Mouse (Mus musculus) neural tube, embryonic 11.5 days (tissue): Measurements from ENCODE around the gene Abhd6. TPM values are rescaled to one million over a fixed set of nuclear protein-coding genes. Genes with fewer than 3 reads are reported as not detected.

Source experiments
- ATAC-seq: fragments of 200-750 bp; cut with Nextera tagmentation; 2 replicates; pipeline ENCODE4 v1.8.0; 2017; ENCODE audit warnings: moderate number of reproducible peaks, mild to moderate bottlenecking, moderate TSS enrichment, moderate library complexity; ENCODE audit not compliant: insufficient read depth, low FRiP score, low TSS enrichment
- DNase-seq: peaks from one replicate; pipeline ENCODE4 v3.0.0-alpha.2; 2015; ENCODE audit warnings: low spot score
- H3K27ac ChIP-seq: fragments of 300-500 bp; sonication (generic); 2 replicates; pipeline ENCODE4 v1.5.1; 2014; ENCODE audit warnings: low read depth, mild to moderate bottlenecking, low read length
- H3K27me3 ChIP-seq: fragments of 300-500 bp; sonication (generic); 2 replicates; pipeline ENCODE4 v1.6.1; 2014; ENCODE audit warnings: mild to moderate bottlenecking, low read length, mixed read lengths; ENCODE audit not compliant: control insufficient read depth, insufficient read depth
- H3K36me3 ChIP-seq: fragments of 300-500 bp; sonication (generic); 2 replicates; pipeline ENCODE4 v1.6.1; 2014; ENCODE audit warnings: mild to moderate bottlenecking, low read length, moderate library complexity, mixed read lengths; ENCODE audit not compliant: control insufficient read depth, insufficient read depth
- H3K4me1 ChIP-seq: fragments of 300-500 bp; sonication (generic); 2 replicates; pipeline ENCODE4 v1.6.1; 2014; ENCODE audit warnings: low read length, mixed read lengths; ENCODE audit not compliant: control insufficient read depth, insufficient read depth
- H3K4me2 ChIP-seq: fragments of 300-500 bp; sonication (generic); 2 replicates; pipeline ENCODE4 v1.6.1; 2014; ENCODE audit warnings: low read depth, mild to moderate bottlenecking, moderate library complexity
- H3K4me3 ChIP-seq: fragments of 300-500 bp; sonication (generic); 2 replicates; pipeline ENCODE4 v1.5.1; 2014; ENCODE audit warnings: low read depth, low read length
- H3K9ac ChIP-seq: fragments of 300-500 bp; sonication (generic); 2 replicates; pipeline ENCODE4 v1.6.1; 2014; ENCODE audit warnings: mild to moderate bottlenecking, low read length
- H3K9me3 ChIP-seq: fragments of 300-500 bp; sonication (generic); 2 replicates; pipeline ENCODE4 v1.6.1; 2016; ENCODE audit warnings: low read length; ENCODE audit not compliant: control insufficient read depth
- whole genome bisulfite sequencing: fragments of 180-500 bp; shearing (Covaris S2); extraction: QIAGEN DNeasy Blood & Tissue Kit; methylation state at CpG from one replicate; pipeline ENCODE4 v1.1.7; 2014; 5-methylcytosine and 5-hydroxymethylcytosine counted together
- polyA plus RNA-seq: library from polyadenylated mRNA; unstranded; fragments of >200 nt; fragmentation: Nextera tagmentation; extraction: Ambion mirVana; gene quantifications from 2 replicates; pipeline ENCODE4 v1.2.1, GENCODE M21; 2014

Abhd6 gene
- polyA plus RNA-seq, 1 experiment from 2014 or later: 17.5 TPM

DNA sequence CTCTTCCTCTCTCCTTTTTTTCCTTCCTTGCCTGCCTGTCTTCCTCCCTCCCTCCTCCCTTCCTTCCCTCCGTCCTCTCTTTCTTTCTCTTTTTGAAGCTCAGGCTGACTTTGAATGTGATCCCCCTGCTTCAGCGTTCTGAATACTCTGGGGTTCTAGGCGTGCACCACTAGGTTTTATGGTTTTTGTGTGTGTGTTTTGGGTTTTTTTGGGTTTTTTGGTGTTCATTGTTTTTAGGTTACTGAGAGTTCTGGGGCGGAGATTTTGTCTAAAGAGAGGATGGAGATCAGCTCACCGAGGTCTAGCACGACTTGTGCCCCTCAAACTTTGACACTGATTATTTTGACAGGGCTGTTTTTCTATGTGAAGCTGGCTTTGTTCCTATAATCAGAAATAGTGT lies 9.2 kb downstream of the Abhd6 start:
- H3K27ac ChIP-seq: no peak overlapping the region
- no peaks in the 10 kb centered on the region for H3K36me3 ChIP-seq
- no peak overlapping the region for H3K9ac ChIP-seq
- H3K4me3 ChIP-seq: no peak overlapping the region
- no peaks in the 10 kb centered on the region for H3K4me1 ChIP-seq
- no peak for ATAC-seq
- 78% methylated on average over 6 of the region's 6 CpGs for WGBS
- no peak overlapping the region for H3K4me2 ChIP-seq
- no peak for DNase-seq
- H3K9me3 ChIP-seq: no peaks in the 10 kb centered on the region
- H3K27me3 ChIP-seq: no peaks in the 10 kb centered on the region

DNA sequence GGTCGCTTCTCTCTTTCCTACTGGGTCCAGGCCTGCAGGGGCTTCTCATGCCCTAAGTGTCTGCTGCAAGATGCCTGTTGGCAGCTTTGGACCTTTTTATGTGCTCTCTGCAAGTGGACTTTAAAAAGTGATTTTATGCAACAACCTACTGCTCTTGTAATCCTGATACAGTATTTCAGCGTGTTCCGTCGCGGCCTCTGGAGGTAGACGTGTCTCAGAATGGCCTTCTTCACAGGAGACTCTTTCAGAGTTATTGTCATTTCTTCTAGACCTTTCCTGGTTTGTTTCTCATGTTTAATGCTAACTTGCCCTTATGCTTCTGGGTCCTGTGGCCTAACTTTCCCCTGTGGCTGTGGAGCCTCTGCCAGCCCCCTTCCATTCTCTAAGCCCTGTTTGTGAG lies 13.1 kb downstream of the Abhd6 start:
- WGBS: 93% methylated on average over 6 of the region's 6 CpGs
- Histone ChIP-seq H3K4me2 (no peak overlapping the region), H3K36me3 (no peaks in the 10 kb centered on the region), H3K4me3 (no peak overlapping the region), H3K4me1 (no peaks in the 10 kb centered on the region), H3K9me3 (no peaks in the 10 kb centered on the region), H3K27ac (no peak overlapping the region), H3K9ac (no peak overlapping the region), H3K27me3 (no peaks in the 10 kb centered on the region)
- ATAC-seq: no peak
- DNase-seq: no peak

DNA sequence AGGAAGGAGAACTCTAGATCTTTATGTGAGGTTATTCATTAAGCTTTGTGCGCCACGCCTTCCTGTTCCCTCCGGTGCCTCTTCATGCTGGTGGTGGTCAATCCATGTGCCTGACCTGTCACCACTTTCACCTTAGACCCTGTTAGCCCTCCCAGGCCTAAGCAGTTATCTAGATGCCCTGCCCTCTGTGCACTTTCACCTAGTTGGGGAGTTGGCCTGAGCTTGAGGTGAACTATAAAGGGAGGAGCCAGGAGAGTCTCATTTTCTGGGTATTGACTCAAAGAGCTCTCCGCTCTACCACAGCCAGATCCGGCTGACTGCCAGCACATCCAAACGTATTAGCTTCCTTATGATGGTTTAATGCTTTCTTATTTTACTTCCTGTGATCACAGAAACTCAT lies 13.6 kb downstream of the Abhd6 start:
- H3K4me2 ChIP-seq: no peak overlapping the region
- H3K27ac ChIP-seq: no peak overlapping the region
- H3K27me3 ChIP-seq: no peaks in the 10 kb centered on the region
- H3K36me3 ChIP-seq: no peaks in the 10 kb centered on the region
- ATAC-seq (no peak), DNase-seq (no peak)
- no peak overlapping the region for H3K4me3 ChIP-seq
- no peaks in the 10 kb centered on the region for H3K9me3 ChIP-seq
- no peaks in the 10 kb centered on the region for H3K4me1 ChIP-seq
- 95% methylated on average over 6 of the region's 6 CpGs for WGBS
- H3K9ac ChIP-seq: no peak overlapping the region

DNA sequence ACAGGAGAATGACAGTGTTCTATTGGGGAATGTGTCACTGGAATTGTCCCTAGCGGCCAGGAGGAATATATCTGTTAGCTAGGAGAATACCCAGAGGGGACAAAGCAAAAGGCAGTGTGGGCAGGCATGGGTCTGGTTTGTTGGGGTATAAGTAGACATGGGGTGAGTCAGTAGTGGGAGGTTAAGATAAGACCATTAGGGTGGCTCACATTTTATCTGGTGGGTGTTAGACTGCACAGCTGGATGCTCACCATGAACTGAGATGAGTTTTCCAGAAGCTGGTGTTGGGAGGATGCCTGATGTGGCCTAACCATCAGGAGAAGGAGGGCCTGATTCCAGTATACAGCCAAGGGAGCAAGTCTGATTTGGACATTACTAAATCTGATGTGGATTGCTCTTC lies 14.2 kb downstream of the Abhd6 start:
- no peak overlapping the region for H3K27ac ChIP-seq
- H3K27me3 ChIP-seq: no peaks in the 10 kb centered on the region
- no peak overlapping the region for H3K9ac ChIP-seq
- DNase-seq (no peak), ATAC-seq (no peak)
- H3K4me2 ChIP-seq: no peak overlapping the region
- WGBS: 79% methylated on average over 1 of the region's 1 CpGs
- H3K36me3 ChIP-seq: no peaks in the 10 kb centered on the region
- H3K9me3 ChIP-seq: no peaks in the 10 kb centered on the region
- no peak overlapping the region for H3K4me3 ChIP-seq
- no peaks in the 10 kb centered on the region for H3K4me1 ChIP-seq

DNA sequence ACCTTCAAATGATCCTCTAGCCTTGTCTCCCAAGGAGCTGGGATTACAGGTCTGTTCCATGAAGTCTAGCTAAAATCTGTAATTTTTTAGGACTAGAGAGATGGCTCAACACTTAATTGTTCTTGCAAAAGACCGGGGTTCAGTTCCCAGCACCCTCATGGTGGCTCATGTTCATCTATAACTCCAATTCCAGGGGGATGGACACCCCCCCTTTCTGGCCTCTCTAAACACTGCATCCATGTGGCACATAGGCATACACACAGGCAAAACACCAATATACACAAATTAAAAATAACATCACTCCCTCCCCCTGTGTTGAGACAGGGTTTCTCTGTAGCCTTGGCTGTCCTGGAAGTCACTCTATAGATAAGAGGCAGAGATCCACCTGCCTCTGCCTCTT lies 17.3 kb downstream of the Abhd6 start:
- Histone ChIP-seq H3K9ac (no peak overlapping the region), H3K4me3 (no peak overlapping the region), H3K4me2 (no peak overlapping the region), H3K27ac (no peak overlapping the region), H3K36me3 (no peaks in the 10 kb centered on the region), H3K27me3 (no peaks in the 10 kb centered on the region), H3K9me3 (no peaks in the 10 kb centered on the region), H3K4me1 (no peaks in the 10 kb centered on the region)
- DNase-seq (no peak), ATAC-seq (no peak)
- 93% methylated on average over 1 of the region's 1 CpGs for WGBS

DNA sequence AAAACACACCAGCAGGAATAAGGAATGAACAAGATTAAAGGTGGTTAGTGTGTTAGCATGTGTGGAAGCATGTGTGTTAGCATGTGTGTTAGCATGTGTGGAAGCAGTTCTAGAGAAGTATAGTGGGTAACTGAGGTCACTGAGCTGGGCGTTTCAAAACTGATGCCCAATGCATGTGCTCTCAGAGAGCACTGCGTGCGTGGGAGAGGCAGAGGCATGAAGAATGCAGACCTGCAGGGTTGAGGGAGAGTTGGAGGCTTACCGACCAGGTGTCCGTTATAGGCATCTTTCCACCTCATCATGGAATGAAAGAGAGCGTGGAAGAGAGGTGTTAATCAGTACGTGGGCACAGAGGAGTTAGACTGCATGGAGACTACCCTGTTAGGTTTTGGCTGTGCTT lies 17.8 kb downstream of the Abhd6 start:
- no peak overlapping the region for H3K9ac ChIP-seq
- no peaks in the 10 kb centered on the region for H3K9me3 ChIP-seq
- H3K4me2 ChIP-seq: no peak overlapping the region
- H3K4me1 ChIP-seq: no peaks in the 10 kb centered on the region
- no peaks in the 10 kb centered on the region for H3K36me3 ChIP-seq
- ATAC-seq: no peak
- WGBS: 89% methylated on average over 7 of the region's 7 CpGs
- H3K4me3 ChIP-seq: no peak overlapping the region
- no peak overlapping the region for H3K27ac ChIP-seq
- DNase-seq: no peak
- no peaks in the 10 kb centered on the region for H3K27me3 ChIP-seq

DNA sequence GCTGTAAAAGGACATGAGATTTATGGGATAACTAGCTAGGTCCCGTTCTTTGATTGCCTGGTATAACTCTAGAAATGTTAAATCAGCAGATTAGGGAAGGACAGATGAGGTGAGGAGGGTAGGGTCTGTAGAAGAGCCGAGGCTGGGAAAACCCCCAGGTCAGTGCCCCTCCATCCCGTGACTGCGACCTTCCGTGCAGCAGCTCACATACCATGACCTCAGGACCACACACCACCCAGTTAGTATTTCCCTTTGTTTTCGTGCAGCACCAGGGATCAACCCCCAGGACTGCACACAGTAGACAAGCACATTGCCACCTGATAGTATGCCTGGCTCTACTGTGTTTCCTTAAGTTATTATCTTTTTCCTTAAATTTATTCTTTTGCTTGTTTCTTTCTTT lies 21.8 kb downstream of the Abhd6 start:
- H3K36me3 ChIP-seq: no peaks in the 10 kb centered on the region
- no peak overlapping the region for H3K4me3 ChIP-seq
- 55% methylated on average over 6 of the region's 6 CpGs for WGBS
- no peak overlapping the region for H3K4me2 ChIP-seq
- H3K4me1 ChIP-seq: no peaks in the 10 kb centered on the region
- ATAC-seq (no peak), DNase-seq (no peak)
- H3K9ac ChIP-seq: no peak overlapping the region
- no peaks in the 10 kb centered on the region for H3K27me3 ChIP-seq
- no peak overlapping the region for H3K27ac ChIP-seq
- H3K9me3 ChIP-seq: no peaks in the 10 kb centered on the region

DNA sequence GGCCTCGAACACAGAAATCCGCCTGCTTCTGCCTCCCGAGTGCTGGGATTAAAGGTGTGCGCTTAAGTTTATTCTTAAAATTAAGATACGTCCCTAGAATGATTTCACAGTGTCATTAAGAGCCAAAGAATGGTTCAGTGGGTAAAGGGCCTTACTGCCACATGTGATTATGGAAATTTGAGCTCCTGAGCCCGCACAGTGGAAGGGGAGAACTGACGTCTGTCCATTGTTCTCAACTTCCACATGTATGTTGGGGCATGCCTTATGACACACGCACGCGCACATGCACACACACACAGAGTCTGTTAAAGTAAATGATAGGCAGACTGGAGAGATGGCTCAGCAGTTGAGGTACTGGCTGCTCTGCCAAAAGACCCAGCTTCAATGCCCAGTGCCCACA lies 22.2 kb downstream of the Abhd6 start:
- Histone ChIP-seq H3K27me3 (no peaks in the 10 kb centered on the region), H3K9me3 (no peaks in the 10 kb centered on the region), H3K4me1 (no peaks in the 10 kb centered on the region), H3K4me3 (no peak overlapping the region), H3K36me3 (no peaks in the 10 kb centered on the region), H3K4me2 (no peak overlapping the region), H3K9ac (no peak overlapping the region), H3K27ac (no peak overlapping the region)
- DNase-seq (no peak), ATAC-seq (no peak)
- WGBS: 90% methylated on average over 10 of the region's 10 CpGs

DNA sequence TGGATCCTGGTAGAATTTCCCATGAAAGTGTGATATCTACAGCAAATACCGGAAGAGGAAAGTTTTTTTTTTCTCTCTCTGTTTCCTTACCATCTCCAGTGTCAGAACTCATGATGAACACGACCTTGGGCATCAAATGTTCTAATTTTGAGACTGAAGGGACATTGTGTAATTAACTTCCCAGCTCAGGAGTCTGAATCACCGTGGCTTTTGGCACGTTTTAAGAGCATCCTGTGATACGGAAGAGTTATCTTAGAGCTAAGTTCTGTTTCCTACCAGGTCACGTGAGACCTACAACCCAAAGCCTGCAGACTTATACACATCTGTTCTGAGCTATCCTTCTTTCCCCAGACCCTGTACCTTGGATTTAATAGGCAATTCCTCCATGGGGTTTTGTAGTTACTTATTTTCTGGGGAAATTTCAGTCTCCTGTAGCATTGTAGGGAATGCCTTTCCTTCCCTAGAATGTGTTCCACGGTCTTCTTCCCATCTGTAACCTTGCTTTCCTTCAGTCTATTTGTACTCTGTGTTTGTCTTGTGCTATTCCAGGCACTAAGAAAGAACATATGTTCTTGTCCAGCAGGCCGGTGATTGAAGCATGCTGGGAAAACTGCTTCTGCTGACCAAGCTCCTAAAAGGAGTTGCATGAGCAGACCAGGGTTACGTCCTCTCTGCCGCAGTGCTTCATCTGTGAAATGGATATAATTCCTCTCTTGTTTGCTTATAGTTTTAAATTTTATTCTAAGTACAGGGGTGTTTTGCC lies 24.2 kb downstream of the Abhd6 start:
- H3K4me2 ChIP-seq: no peak overlapping the region
- ATAC-seq (no peak), DNase-seq (no peak)
- H3K4me1 ChIP-seq: no peaks in the 10 kb centered on the region
- no peaks in the 10 kb centered on the region for H3K9me3 ChIP-seq
- WGBS: 82% methylated on average over 10 of the region's 10 CpGs
- no peak overlapping the region for H3K9ac ChIP-seq
- no peaks in the 10 kb centered on the region for H3K27me3 ChIP-seq
- no peaks in the 10 kb centered on the region for H3K36me3 ChIP-seq
- H3K27ac ChIP-seq: no peak overlapping the region
- H3K4me3 ChIP-seq: no peak overlapping the region
